Mouse (Mus musculus) kidney, embryonic 15.5 days (tissue): ENCODE results near the gene Lce1f. TPM values are rescaled to one million over a fixed set of nuclear protein-coding genes. Genes with fewer than 3 reads are reported as not detected.

Source experiments
- ATAC-seq: fragments of 200-750 bp; cut with Nextera tagmentation; replicated peaks from 2 replicates; pipeline ENCODE4 v1.8.0; 2017; ENCODE audit warnings: moderate TSS enrichment; ENCODE audit not compliant: low FRiP score
- H3K27ac ChIP-seq: fragments of 300-500 bp; sonication (generic); 2 replicates; pipeline ENCODE4 v1.5.1; 2015; ENCODE audit warnings: mild to moderate bottlenecking, inconsistent platforms
- H3K27me3 ChIP-seq: fragments of 300-500 bp; sonication (generic); 2 replicates; pipeline ENCODE4 v1.6.1; 2015; ENCODE audit warnings: inconsistent platforms
- H3K36me3 ChIP-seq: fragments of 300-500 bp; sonication (generic); 2 replicates; pipeline ENCODE4 v1.6.1; 2015; ENCODE audit warnings: inconsistent platforms
- H3K4me1 ChIP-seq: fragments of 300-500 bp; sonication (generic); 2 replicates; pipeline ENCODE4 v1.6.1; 2015; ENCODE audit warnings: inconsistent platforms
- H3K4me2 ChIP-seq: fragments of 300-500 bp; sonication (generic); 2 replicates; pipeline ENCODE4 v1.6.1; 2015; ENCODE audit warnings: moderate library complexity, mild to moderate bottlenecking, inconsistent platforms
- H3K4me3 ChIP-seq: fragments of 300-500 bp; sonication (generic); replicated peaks from 2 replicates; pipeline ENCODE4 v1.5.1; 2015; ENCODE audit warnings: mild to moderate bottlenecking, inconsistent platforms
- H3K9ac ChIP-seq: fragments of 300-500 bp; sonication (generic); 2 replicates; pipeline ENCODE4 v1.6.1; 2015; ENCODE audit warnings: mild to moderate bottlenecking, inconsistent platforms
- H3K9me3 ChIP-seq: fragments of 300-500 bp; sonication (generic); replicated peaks from 2 replicates; pipeline ENCODE4 v1.6.1; 2016; ENCODE audit warnings: inconsistent platforms
- polyA plus RNA-seq: library from polyadenylated mRNA; unstranded; fragments of >200 nt; fragmentation: Nextera tagmentation; extraction: Ambion mirVana; gene quantifications from 2 replicates; pipeline ENCODE4 v1.2.1, GENCODE M21; 2015

Gene Lce1f
- polyA plus RNA-seq, 1 experiment from 2014 or later, result not detected

DNA sequence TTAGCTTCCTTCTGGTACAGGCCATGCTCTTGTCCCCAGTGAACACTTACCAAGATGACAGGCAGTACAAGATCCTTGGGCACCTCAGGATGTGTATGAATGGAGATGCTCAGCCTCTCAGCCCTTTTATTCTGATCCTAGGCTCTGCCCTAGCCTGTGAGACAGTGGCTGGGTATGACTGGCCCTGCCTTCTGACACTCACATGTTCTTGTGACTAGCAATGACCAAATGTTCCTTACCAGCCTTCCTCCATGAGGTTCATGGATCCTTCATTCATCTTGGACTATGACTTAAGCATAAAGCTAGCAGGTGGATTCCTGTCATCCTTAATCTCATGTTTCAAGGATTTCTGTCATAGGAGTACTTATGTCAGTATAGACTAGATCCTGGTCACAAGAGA, 49.9 kb downstream of the Lce1f start, which contains the start of gene Lce1a2:
Gene Lce1a2, minus strand, starts transcription at position 101 of the 400 bp plus-strand sequence.
- H3K4me3 ChIP-seq, result no peak within 1 kb of the TSS
- H3K9me3 ChIP-seq, result no peaks in the 10 kb centered on the region
- H3K4me2 ChIP-seq, result no peak within 1 kb of the TSS
- H3K27ac ChIP-seq, result no peak within 1 kb of the TSS
- no peak for ATAC-seq
- no peaks in the 10 kb centered on the region for H3K4me1 ChIP-seq
- no peaks in the 10 kb centered on the region for H3K27me3 ChIP-seq
- no peak within 1 kb of the TSS for H3K9ac ChIP-seq
- H3K36me3 ChIP-seq, result no peaks in the 10 kb centered on the region

Other genes starting within 250 kb of the Lce1f start
- 15.2 and 17.5 TPM in 2 replicates for gene Sprr1a, start 234.5 kb downstream of the Lce1f start, polyA plus RNA-seq
- not detected in 2 replicates for gene Sprr4, start 219.9 kb downstream of the Lce1f start, polyA plus RNA-seq
- gene 2310046K23Rik, start 185.8 kb downstream of the Lce1f start, polyA plus RNA-seq, result not detected in 2 replicates
- 0.22 and 0.61 TPM in 2 replicates for gene Ivl, start 146.6 kb downstream of the Lce1f start, polyA plus RNA-seq
- not detected in 2 replicates for gene Smcp, start 131.4 kb downstream of the Lce1f start, polyA plus RNA-seq
- not detected in 2 replicates for gene 2210017I01Rik, start 112.9 kb downstream of the Lce1f start, polyA plus RNA-seq
- gene Lce6a, start 98.7 kb downstream of the Lce1f start, polyA plus RNA-seq, result not detected in 2 replicates
- gene Lce1a1, start 72.0 kb downstream of the Lce1f start, polyA plus RNA-seq, result not detected in 2 replicates
- not detected in 2 replicates for gene Lce1b, start 63.4 kb downstream of the Lce1f start, polyA plus RNA-seq
- gene Lce1a2, start 50.0 kb downstream of the Lce1f start, polyA plus RNA-seq, result not detected in 2 replicates
- not detected in 2 replicates for gene Lce1c, start 41.1 kb downstream of the Lce1f start, polyA plus RNA-seq
- not detected in 2 replicates for gene Lce1d, start 33.1 kb downstream of the Lce1f start, polyA plus RNA-seq
- not detected in 2 replicates for gene Lce1e, start 11.3 kb downstream of the Lce1f start, polyA plus RNA-seq
- not detected in 2 replicates for gene Gm38119, start 18.7 kb upstream of the Lce1f start, polyA plus RNA-seq
- not detected in 2 replicates for gene Lce1g, start 32.0 kb upstream of the Lce1f start, polyA plus RNA-seq
- gene Lce1h, start 44.7 kb upstream of the Lce1f start, polyA plus RNA-seq, result not detected in 2 replicates
- gene Lce1i, start 58.5 kb upstream of the Lce1f start, polyA plus RNA-seq, result not detected in 2 replicates
- gene Lce1j, start 70.2 kb upstream of the Lce1f start, polyA plus RNA-seq, result not detected in 2 replicates
- gene Lce1k, start 87.5 kb upstream of the Lce1f start, polyA plus RNA-seq, result not detected in 2 replicates
- gene Kprp, start 106.9 kb upstream of the Lce1f start, polyA plus RNA-seq, result not detected in 2 replicates
- gene Lce1l, start 130.9 kb upstream of the Lce1f start, polyA plus RNA-seq, result not detected in 2 replicates
- gene 2310050C09Rik, start 149.9 kb upstream of the Lce1f start, polyA plus RNA-seq, result not detected in 2 replicates
- gene Lce3a, start 205.9 kb upstream of the Lce1f start, polyA plus RNA-seq, result not detected in 2 replicates
- gene Lce3b, start 212.6 kb upstream of the Lce1f start, polyA plus RNA-seq, result not detected in 2 replicates
- not detected in 2 replicates for gene Lce3c, start 224.1 kb upstream of the Lce1f start, polyA plus RNA-seq
- gene Lce3d, start 237.0 kb upstream of the Lce1f start, polyA plus RNA-seq, result not detected in 2 replicates
- gene Lce3e, start 246.7 kb upstream of the Lce1f start, polyA plus RNA-seq, result not detected in 2 replicates